Mouse (Mus musculus): ENCODE results near the gene Krt19. TPM values are rescaled to one million over a fixed set of nuclear protein-coding genes. Genes with fewer than 3 reads are reported as not detected.

Krt19 gene
- polyA plus RNA-seq, 1 experiment, result 0.36 TPM

GRCm38 (mm10) chr11:100124901-100125300 lies 23.6 kb downstream of the Krt19 start:
- H3K27ac ChIP-seq (ENCODE audit: insufficient read depth, low read length), result no peak overlapping the region
- no peaks in the 10 kb centered on the region for H3K27me3 ChIP-seq (ENCODE audit: control insufficient read depth, insufficient read depth, low read length)
- no peak for DNase-seq
- no peaks in the 10 kb centered on the region for H3K4me1 ChIP-seq (ENCODE audit: control insufficient read depth, insufficient read depth, low read length)
- TF ChIP-seq POLR2A (IDR thresholded peaks at IDR 0.05; ENCODE audit: borderline replicate concordance, insufficient read depth, low read length) (no peak), CTCF (IDR thresholded peaks at IDR 0.05; ENCODE audit: borderline replicate concordance, insufficient read depth, low read depth, low read length) (no peak)
- WGBS, result 30% methylated on average over 7 of the region's 7 CpGs
- H3K4me3 ChIP-seq (replicated peaks; ENCODE audit: insufficient read depth, low read depth, low read length), result no peak overlapping the region

- no peak for DNase-seq
- Histone ChIP-seq H3K4me1 (ENCODE audit: control insufficient read depth, insufficient read depth, low read length) (no peaks in the 10 kb centered on the region), H3K4me3 (replicated peaks; ENCODE audit: insufficient read depth, low read depth, low read length) (no peak within 1 kb of the TSS), H3K27ac (ENCODE audit: insufficient read depth, low read length) (no peak within 1 kb of the TSS), H3K27me3 (ENCODE audit: control insufficient read depth, insufficient read depth, low read length) (no peaks in the 10 kb centered on the region)
- WGBS, result 77% methylated on average over 3 of the region's 3 CpGs
- TF ChIP-seq POLR2A (IDR thresholded peaks at IDR 0.05; ENCODE audit: borderline replicate concordance, insufficient read depth, low read length), result no peak
- no peak for TF ChIP-seq CTCF (IDR thresholded peaks at IDR 0.05; ENCODE audit: borderline replicate concordance, insufficient read depth, low read depth, low read length)
Measured at GRCm38 (mm10) chr11:100121466-100121865, 27.0 kb downstream of the Krt19 start, which contains the start of gene Krt13. TSS of gene Krt13 (minus strand) at chr11:100121566.

DNA sequence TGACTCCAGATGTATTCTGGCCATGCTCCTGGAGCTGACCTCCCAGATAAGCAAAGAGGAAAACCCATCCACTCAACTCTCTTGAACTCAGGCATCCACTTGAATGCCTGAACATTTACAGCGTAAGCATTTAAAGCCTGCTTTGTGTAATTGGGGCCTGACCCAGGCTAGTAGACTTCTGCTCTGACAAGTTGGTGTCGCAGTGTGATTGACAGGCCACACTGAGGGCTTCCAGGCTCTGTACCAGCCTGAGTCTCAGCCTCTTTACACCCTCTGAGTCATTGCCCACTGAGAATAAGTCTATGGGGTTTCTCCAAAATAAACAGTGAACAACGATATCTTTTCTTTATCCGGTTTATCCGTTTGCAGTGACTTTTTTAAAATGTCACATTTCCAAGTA lies 28.1 kb downstream of the Krt19 start:
- WGBS, result 94% methylated on average over 5 of the region's 5 CpGs
- Histone ChIP-seq H3K27ac (ENCODE audit: insufficient read depth, low read length) (no peak overlapping the region), H3K4me3 (replicated peaks; ENCODE audit: insufficient read depth, low read depth, low read length) (no peak overlapping the region), H3K27me3 (ENCODE audit: control insufficient read depth, insufficient read depth, low read length) (no peaks in the 10 kb centered on the region), H3K4me1 (ENCODE audit: control insufficient read depth, insufficient read depth, low read length) (no peaks in the 10 kb centered on the region)
- TF ChIP-seq CTCF (IDR thresholded peaks at IDR 0.05; ENCODE audit: borderline replicate concordance, insufficient read depth, low read depth, low read length) (no peak), POLR2A (IDR thresholded peaks at IDR 0.05; ENCODE audit: borderline replicate concordance, insufficient read depth, low read length) (no peak)
- DNase-seq, result no peak

DNA sequence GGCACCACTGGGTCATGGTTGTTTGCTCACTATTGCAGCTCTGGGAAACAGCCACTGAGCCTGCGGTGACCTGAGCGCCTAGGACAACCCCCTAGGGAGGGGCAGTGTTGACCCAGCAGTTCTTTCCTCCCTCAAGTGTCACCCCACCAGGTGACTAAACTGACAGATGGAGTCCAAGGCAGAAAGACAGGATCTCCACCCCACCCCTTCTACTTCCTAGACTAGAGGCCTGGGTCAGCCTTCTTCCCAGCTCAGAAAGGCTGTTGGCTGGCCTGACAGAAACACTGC lies 34.8 kb downstream of the Krt19 start:
- no peak overlapping the region for H3K4me3 ChIP-seq (replicated peaks; ENCODE audit: insufficient read depth, low read depth, low read length)
- WGBS, result 61% methylated on average over 2 of the region's 2 CpGs
- TF ChIP-seq CTCF (IDR thresholded peaks at IDR 0.05; ENCODE audit: borderline replicate concordance, insufficient read depth, low read depth, low read length) (no peak), POLR2A (IDR thresholded peaks at IDR 0.05; ENCODE audit: borderline replicate concordance, insufficient read depth, low read length) (no peak)

GRCm38 (mm10) chr11:100112935-100113741 lies 35.3 kb downstream of the Krt19 start:
- H3K4me1 ChIP-seq (ENCODE audit: control insufficient read depth, insufficient read depth, low read length), result no peaks in the 10 kb centered on the region
- no peak overlapping the region for H3K4me3 ChIP-seq (replicated peaks; ENCODE audit: insufficient read depth, low read depth, low read length)
- TF ChIP-seq POLR2A (IDR thresholded peaks at IDR 0.05; ENCODE audit: borderline replicate concordance, insufficient read depth, low read length) (no peak), CTCF (IDR thresholded peaks at IDR 0.05; ENCODE audit: borderline replicate concordance, insufficient read depth, low read depth, low read length) (no peak)
- H3K27me3 ChIP-seq (ENCODE audit: control insufficient read depth, insufficient read depth, low read length), result no peaks in the 10 kb centered on the region
- no peak for DNase-seq
- H3K27ac ChIP-seq (ENCODE audit: insufficient read depth, low read length), result no peak overlapping the region
- 80% methylated on average over 11 of the region's 11 CpGs for WGBS

More for the DNA sequence above, 34.8 kb downstream of the Krt19 start:
- H3K27me3 ChIP-seq (ENCODE audit: control insufficient read depth, insufficient read depth, low read length), result no peaks in the 10 kb centered on the region
- no peaks in the 10 kb centered on the region for H3K4me1 ChIP-seq (ENCODE audit: control insufficient read depth, insufficient read depth, low read length)
- DNase-seq, result no peak
- no peak overlapping the region for H3K27ac ChIP-seq (ENCODE audit: insufficient read depth, low read length)

- H3K27me3 ChIP-seq (ENCODE audit: control insufficient read depth, insufficient read depth, low read length), result no peaks in the 10 kb centered on the region
- H3K4me3 ChIP-seq (replicated peaks; ENCODE audit: insufficient read depth, low read depth, low read length), result no peak within 1 kb of the TSS
- 84% methylated on average over 6 of the region's 6 CpGs for WGBS
- DNase-seq, result no peak
- no peak within 1 kb of the TSS for H3K27ac ChIP-seq (ENCODE audit: insufficient read depth, low read length)
- no peaks in the 10 kb centered on the region for H3K4me1 ChIP-seq (ENCODE audit: control insufficient read depth, insufficient read depth, low read length)
- TF ChIP-seq CTCF (IDR thresholded peaks at IDR 0.05; ENCODE audit: borderline replicate concordance, insufficient read depth, low read depth, low read length) (no peak), POLR2A (IDR thresholded peaks at IDR 0.05; ENCODE audit: borderline replicate concordance, insufficient read depth, low read length) (no peak)
Measured at GRCm38 (mm10) chr11:100105576-100106122, 42.8 kb downstream of the Krt19 start, which contains the start of gene Krt36. TSS of gene Krt36 (minus strand) at chr11:100105626.

- no peak for TF ChIP-seq CTCF (IDR thresholded peaks at IDR 0.05; ENCODE audit: borderline replicate concordance, insufficient read depth, low read depth, low read length)
- TF ChIP-seq POLR2A (IDR thresholded peaks at IDR 0.05; ENCODE audit: borderline replicate concordance, insufficient read depth, low read length), result no peak
- Histone ChIP-seq H3K4me1 (ENCODE audit: control insufficient read depth, insufficient read depth, low read length) (no peaks in the 10 kb centered on the region), H3K27me3 (ENCODE audit: control insufficient read depth, insufficient read depth, low read length) (no peaks in the 10 kb centered on the region), H3K4me3 (replicated peaks; ENCODE audit: insufficient read depth, low read depth, low read length) (no peak overlapping the region), H3K27ac (ENCODE audit: insufficient read depth, low read length) (no peak overlapping the region)
- DNase-seq, result no peak
- 62% methylated on average over 15 of the region's 15 CpGs for WGBS
Measured at GRCm38 (mm10) chr11:100102693-100103429, 45.6 kb downstream of the Krt19 start.
